Mouse (Mus musculus) liver, embryonic 12.5 days (tissue): ENCODE results near the gene 4930523C07Rik. TPM values are rescaled to one million over a fixed set of nuclear protein-coding genes. Genes with fewer than 3 reads are reported as not detected.
A peak's percentile ranks its signal among the peaks of the same experiment; 100 is the strongest.

Source experiments
- ATAC-seq: fragments of 200-750 bp; cut with Nextera tagmentation; 2 replicates; pipeline ENCODE4 v1.8.0; 2017; ENCODE audit warnings: moderate number of reproducible peaks, mild to moderate bottlenecking, moderate library complexity
- H3K27ac ChIP-seq: fragments of 300-500 bp; sonication (generic); 2 replicates; pipeline ENCODE4 v1.5.1; 2016; ENCODE audit warnings: mild to moderate bottlenecking
- H3K27me3 ChIP-seq: fragments of 300-500 bp; sonication (generic); replicated peaks from 2 replicates; pipeline ENCODE4 v1.6.1; 2016; ENCODE audit warnings: mild to moderate bottlenecking, moderate library complexity
- H3K36me3 ChIP-seq: fragments of 300-500 bp; sonication (generic); 2 replicates; pipeline ENCODE4 v1.6.1; 2016; ENCODE audit warnings: mild to moderate bottlenecking, moderate library complexity
- H3K4me1 ChIP-seq: fragments of 300-500 bp; sonication (generic); 2 replicates; pipeline ENCODE4 v1.6.1; 2016
- H3K4me2 ChIP-seq: fragments of 300-500 bp; sonication (generic); 2 replicates; pipeline ENCODE4 v1.6.1; 2016; ENCODE audit warnings: mild to moderate bottlenecking, moderate library complexity
- H3K4me3 ChIP-seq: fragments of 300-500 bp; sonication (generic); 2 replicates; pipeline ENCODE4 v1.5.1; 2016; ENCODE audit warnings: mild to moderate bottlenecking, moderate library complexity
- H3K9ac ChIP-seq: fragments of 300-500 bp; sonication (generic); 2 replicates; pipeline ENCODE4 v1.6.1; 2016; ENCODE audit warnings: mild to moderate bottlenecking, moderate library complexity
- H3K9me3 ChIP-seq: fragments of 300-500 bp; sonication (generic); replicated peaks from 2 replicates; pipeline ENCODE4 v1.6.1; 2016; ENCODE audit warnings: mild to moderate bottlenecking, moderate library complexity
- WGBS: fragments of 180-500 bp; shearing (Covaris S2); methylation state at CpG from one replicate; pipeline ENCODE4 v1.1.7; 2016; ENCODE audit not compliant: insufficient replicate concordance; 5-methylcytosine and 5-hydroxymethylcytosine counted together
- polyA plus RNA-seq: library from polyadenylated mRNA; unstranded; fragments of >200 nt; fragmentation: Nextera tagmentation; extraction: Ambion mirVana; gene quantifications from 2 replicates; pipeline ENCODE4 v1.2.1, GENCODE M21; 2016

4930523C07Rik gene
- polyA plus RNA-seq, 1 experiment from 2014 or later, result 26.5 TPM

GRCm38 (mm10) chr1:160033948-160034598 lies 10.1 kb upstream of the 4930523C07Rik start:
- no peaks in the 10 kb centered on the region for H3K36me3 ChIP-seq
- H3K9ac ChIP-seq, result no peak overlapping the region
- H3K27me3 ChIP-seq, result no peaks in the 10 kb centered on the region
- no peak overlapping the region for H3K4me2 ChIP-seq
- no peaks in the 10 kb centered on the region for H3K9me3 ChIP-seq
- no peak overlapping the region for H3K27ac ChIP-seq
- WGBS, result 39% methylated on average over 4 of the region's 4 CpGs
- no peak overlapping the region for H3K4me3 ChIP-seq
- ATAC-seq, result no peak
- H3K4me1 ChIP-seq, result 0 out of 2 replicates have a peak, but pooled peaks cover 3% of the 10 kb centered on the region

- no peak for ATAC-seq
- no peak overlapping the region for H3K9ac ChIP-seq
- H3K4me1 ChIP-seq, result 0 out of 2 replicates have a peak, but pooled peaks cover 3% of the 10 kb centered on the region
- H3K27me3 ChIP-seq, result no peaks in the 10 kb centered on the region
- no peak overlapping the region for H3K27ac ChIP-seq
- no peak overlapping the region for H3K4me3 ChIP-seq
- WGBS, result 62% methylated on average over 3 of the region's 3 CpGs
- H3K4me2 ChIP-seq, result no peak overlapping the region
- H3K36me3 ChIP-seq, result no peaks in the 10 kb centered on the region
- no peaks in the 10 kb centered on the region for H3K9me3 ChIP-seq
Measured at GRCm38 (mm10) chr1:160035561-160035960, 8.6 kb upstream of the 4930523C07Rik start.

GRCm38 (mm10) chr1:160036996-160037521 lies 7.1 kb upstream of the 4930523C07Rik start:
- Histone ChIP-seq H3K9me3 (no peaks in the 10 kb centered on the region), H3K4me1 (0 out of 2 replicates have a peak, but pooled peaks cover 3% of the 10 kb centered on the region), H3K4me2 (no peak overlapping the region), H3K27me3 (no peaks in the 10 kb centered on the region), H3K4me3 (no peak overlapping the region), H3K27ac (no peak overlapping the region), H3K9ac (no peak overlapping the region), H3K36me3 (no peaks in the 10 kb centered on the region)
- no peak for ATAC-seq
- 59% methylated on average over 5 of the region's 5 CpGs for WGBS

GRCm38 (mm10) chr1:160039951-160040645 lies 4.1 kb upstream of the 4930523C07Rik start:
- H3K9me3 ChIP-seq, result no peaks in the 10 kb centered on the region

GRCm38 (mm10) chr1:160041264-160041775 lies 2.9 kb upstream of the 4930523C07Rik start:
- peaks cover 26% of the 10 kb centered on the region for H3K4me1 ChIP-seq
- WGBS, result 87% methylated on average over 7 of the region's 7 CpGs
- H3K27ac ChIP-seq, result no peak overlapping the region
- H3K4me2 ChIP-seq, result no peak overlapping the region
- no peaks in the 10 kb centered on the region for H3K36me3 ChIP-seq
- H3K9me3 ChIP-seq, result no peaks in the 10 kb centered on the region
- H3K9ac ChIP-seq, result no peak overlapping the region
- no peak for ATAC-seq
- no peak overlapping the region for H3K4me3 ChIP-seq
- H3K27me3 ChIP-seq, result no peaks in the 10 kb centered on the region

More at GRCm38 (mm10) chr1:160039951-160040645, 4.1 kb upstream of the 4930523C07Rik start:
- Histone ChIP-seq H3K9ac (no peak overlapping the region), H3K4me2 (no peak overlapping the region), H3K4me1 (peaks cover 14% of the 10 kb centered on the region), H3K4me3 (no peak overlapping the region), H3K27ac (no peak overlapping the region), H3K27me3 (no peaks in the 10 kb centered on the region), H3K36me3 (no peaks in the 10 kb centered on the region)
- WGBS, result 70% methylated on average over 7 of the region's 7 CpGs
- no peak for ATAC-seq

- no peak for ATAC-seq
- Histone ChIP-seq H3K4me1 (peaks cover 35% of the 10 kb centered on the region), H3K9ac (no peak overlapping the region), H3K36me3 (no peaks in the 10 kb centered on the region), H3K27me3 (no peaks in the 10 kb centered on the region), H3K4me2 (no peak overlapping the region), H3K4me3 (no peak overlapping the region), H3K27ac (no peak overlapping the region), H3K9me3 (no peaks in the 10 kb centered on the region)
- 71% methylated on average over 7 of the region's 7 CpGs for WGBS
Measured at GRCm38 (mm10) chr1:160042351-160042750, 1.8 kb upstream of the 4930523C07Rik start.

- ATAC-seq, result 0 out of 2 replicates have a peak, but pooled peaks have one; percentile 8
- Histone ChIP-seq H3K4me3 (peak overlapping the region; percentile 72), H3K9me3 (no peaks in the 10 kb centered on the region), H3K27ac (peak overlapping the region; percentile 87; the same call in 1 of the 2 replicates), H3K36me3 (0 out of 2 replicates have a peak, but pooled peaks cover 3% of the 10 kb centered on the region), H3K4me2 (peak overlapping the region; percentile 74), H3K9ac (peak overlapping the region; percentile 78), H3K4me1 (peaks cover 46% of the 10 kb centered on the region), H3K27me3 (no peaks in the 10 kb centered on the region)
- 74% methylated on average over 13 of the region's 13 CpGs for WGBS
Measured at GRCm38 (mm10) chr1:160043271-160043975, 759 bp upstream of the 4930523C07Rik start.

GRCm38 (mm10) chr1:160045056-160045715 lies 1.0 kb downstream of the 4930523C07Rik start:
- Histone ChIP-seq H3K4me2 (peak overlapping the region; percentile 74), H3K9me3 (no peaks in the 10 kb centered on the region), H3K27me3 (no peaks in the 10 kb centered on the region), H3K27ac (peak overlapping the region; percentile 87), H3K4me3 (peak overlapping the region; percentile 72), H3K9ac (peak overlapping the region; percentile 78), H3K36me3 (0 out of 2 replicates have a peak, but pooled peaks cover 3% of the 10 kb centered on the region), H3K4me1 (peaks cover 63% of the 10 kb centered on the region)
- no peak for ATAC-seq
- 55% methylated on average over 3 of the region's 3 CpGs for WGBS

- ATAC-seq, result no peak
- Histone ChIP-seq H3K4me2 (peak overlapping the region; percentile 74), H3K9ac (peak overlapping the region; percentile 78), H3K4me1 (peaks cover 71% of the 10 kb centered on the region), H3K4me3 (peak overlapping the region; percentile 72), H3K27ac (peak overlapping the region; percentile 87; the same call in 1 of the 2 replicates), H3K9me3 (no peaks in the 10 kb centered on the region), H3K27me3 (no peaks in the 10 kb centered on the region), H3K36me3 (0 out of 2 replicates have a peak, but pooled peaks cover 3% of the 10 kb centered on the region)
- 73% methylated on average over 5 of the region's 5 CpGs for WGBS
Measured at GRCm38 (mm10) chr1:160045971-160046370, 1.8 kb downstream of the 4930523C07Rik start.

GRCm38 (mm10) chr1:160046786-160047185 lies 2.6 kb downstream of the 4930523C07Rik start:
- peak overlapping the region; percentile 72; the same call in 1 of the 2 replicates for H3K4me3 ChIP-seq
- peaks cover 79% of the 10 kb centered on the region for H3K4me1 ChIP-seq
- ATAC-seq, result no peak
- peak overlapping the region; percentile 35; the same call in 1 of the 2 replicates for H3K9ac ChIP-seq
- 79% methylated on average over 4 of the region's 4 CpGs for WGBS
- 0 out of 2 replicates have a peak, but pooled peaks cover 3% of the 10 kb centered on the region for H3K36me3 ChIP-seq
- H3K9me3 ChIP-seq, result no peaks in the 10 kb centered on the region
- 0 out of 2 replicates have a peak overlapping the region, but pooled peaks have one; percentile 87 for H3K27ac ChIP-seq
- peak overlapping the region; percentile 74 for H3K4me2 ChIP-seq
- H3K27me3 ChIP-seq, result no peaks in the 10 kb centered on the region

GRCm38 (mm10) chr1:160047481-160047931 lies 3.3 kb downstream of the 4930523C07Rik start:
- no peak for ATAC-seq
- no peaks in the 10 kb centered on the region for H3K9me3 ChIP-seq
- peak overlapping the region; percentile 74 for H3K4me2 ChIP-seq
- H3K27ac ChIP-seq, result no peak overlapping the region
- no peak overlapping the region for H3K4me3 ChIP-seq
- no peak overlapping the region for H3K9ac ChIP-seq
- 76% methylated on average over 7 of the region's 7 CpGs for WGBS
- H3K4me1 ChIP-seq, result peaks cover 85% of the 10 kb centered on the region
- H3K27me3 ChIP-seq, result no peaks in the 10 kb centered on the region
- H3K36me3 ChIP-seq, result 0 out of 2 replicates have a peak, but pooled peaks cover 3% of the 10 kb centered on the region
